Mouse (Mus musculus) adrenal gland, adult (tissue): ENCODE data around the gene Gm21970.

ENCODE experiments used
- DNase-seq, 2 experiments: peaks; one replicate each; pipeline ENCODE4 v3.0.0; 2022 to 2023; ENCODE audit warnings: low spot score in 1 of 2; ENCODE audit not compliant: inconsistent age in 2 of 2

Gene Gm21970

GRCm38 (mm10) chr16:91372577-91373472 lies 18.7 kb upstream of the Gm21970 start, which contains the start of gene Ifnar2:
Gene Ifnar2 (plus strand): TSS chr16:91372783.
- peak; percentile 91 to 96 for DNase-seq

- DNase-seq = no peak
These were observed 17.9 kb upstream of the Gm21970 start for GRCm38 (mm10) chr16:91373473-91374252.

GRCm38 (mm10) chr16:91374253-91374634 lies 17.3 kb upstream of the Gm21970 start:
- no peak for DNase-seq

GRCm38 (mm10) chr16:91376701-91377100 lies 14.8 kb upstream of the Gm21970 start:
- no peak for DNase-seq

- no peak for DNase-seq
These were observed 13.0 kb upstream of the Gm21970 start for GRCm38 (mm10) chr16:91378431-91378986.

- DNase-seq = no peak
These were observed 12.5 kb upstream of the Gm21970 start for GRCm38 (mm10) chr16:91378991-91379390.

- no peak for DNase-seq
These were observed 12.1 kb upstream of the Gm21970 start for GRCm38 (mm10) chr16:91379412-91379811.

- DNase-seq = no peak
These were observed 11.4 kb upstream of the Gm21970 start for GRCm38 (mm10) chr16:91380151-91380550.

- no peak for DNase-seq
These were observed 9.9 kb upstream of the Gm21970 start for GRCm38 (mm10) chr16:91381606-91382005.

- DNase-seq = no peak
These were observed 9.2 kb upstream of the Gm21970 start for GRCm38 (mm10) chr16:91382261-91382790.

- DNase-seq = no peak
These were observed 7.3 kb upstream of the Gm21970 start for GRCm38 (mm10) chr16:91384221-91384620.

- DNase-seq = peak in 1 of 2 experiments; percentile 78
These were observed 5.9 kb upstream of the Gm21970 start for GRCm38 (mm10) chr16:91385621-91386020.

GRCm38 (mm10) chr16:91386419-91387120 lies 5.0 kb upstream of the Gm21970 start:
- DNase-seq = peak in 1 of 2 experiments; percentile 72

GRCm38 (mm10) chr16:91387121-91387486 lies 4.4 kb upstream of the Gm21970 start:
- no peak for DNase-seq

GRCm38 (mm10) chr16:91390100-91390499 lies 1.4 kb upstream of the Gm21970 start:
- DNase-seq = no peak

GRCm38 (mm10) chr16:91394826-91395410 lies 3.4 kb downstream of the Gm21970 start:
- DNase-seq = peak in 1 of 2 experiments; percentile 64

GRCm38 (mm10) chr16:91395633-91396392 lies 4.3 kb downstream of the Gm21970 start:
- DNase-seq = no peak

GRCm38 (mm10) chr16:91396844-91397537 lies 5.5 kb downstream of the Gm21970 start:
- no peak for DNase-seq

GRCm38 (mm10) chr16:91398030-91398429 lies 6.5 kb downstream of the Gm21970 start:
- peak; percentile 80 to 92 for DNase-seq
